Mouse (Mus musculus) kidney, adult 11 months (tissue): ENCODE results near the gene Myo10.

Source experiments
- DNase-seq: peaks from one replicate; pipeline ENCODE4 v3.0.0; 2022

Myo10 gene

DNA sequence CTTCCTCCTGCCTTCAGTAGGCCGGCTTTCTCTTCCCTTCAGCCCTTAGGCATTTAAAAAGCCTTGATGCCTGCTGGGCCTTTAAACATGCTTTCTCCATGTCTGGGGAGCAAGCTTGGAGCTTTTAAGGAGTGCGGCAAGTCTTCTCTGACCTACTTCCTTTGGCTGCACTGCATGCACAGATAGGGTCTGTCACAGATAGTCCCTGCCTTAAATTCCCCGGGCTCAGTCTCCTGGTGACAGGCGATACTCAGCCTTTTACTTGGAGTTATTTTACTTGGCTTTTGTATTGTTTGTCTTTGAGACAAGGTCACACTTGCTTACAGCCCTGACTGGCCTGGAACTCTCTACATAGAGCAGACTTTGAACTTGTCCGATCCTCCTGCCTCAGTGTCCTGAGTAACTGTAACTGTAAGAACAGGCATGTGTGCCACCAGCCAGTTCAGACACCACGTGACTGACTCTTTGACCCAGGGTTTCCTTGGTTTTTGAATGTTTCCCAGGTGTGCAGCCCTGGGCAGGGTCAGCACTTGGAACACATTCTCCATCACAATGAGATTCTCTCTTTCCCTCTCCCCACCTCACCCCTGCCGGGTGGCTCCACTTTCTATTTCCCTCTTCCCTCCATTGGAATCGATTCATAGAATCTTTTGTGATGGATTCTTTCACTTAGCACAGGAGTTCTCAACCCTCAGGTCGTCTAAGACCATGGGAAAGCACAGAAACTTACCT lies 147.4 kb downstream of the Myo10 start:
- peak; percentile 21 for DNase-seq

DNA sequence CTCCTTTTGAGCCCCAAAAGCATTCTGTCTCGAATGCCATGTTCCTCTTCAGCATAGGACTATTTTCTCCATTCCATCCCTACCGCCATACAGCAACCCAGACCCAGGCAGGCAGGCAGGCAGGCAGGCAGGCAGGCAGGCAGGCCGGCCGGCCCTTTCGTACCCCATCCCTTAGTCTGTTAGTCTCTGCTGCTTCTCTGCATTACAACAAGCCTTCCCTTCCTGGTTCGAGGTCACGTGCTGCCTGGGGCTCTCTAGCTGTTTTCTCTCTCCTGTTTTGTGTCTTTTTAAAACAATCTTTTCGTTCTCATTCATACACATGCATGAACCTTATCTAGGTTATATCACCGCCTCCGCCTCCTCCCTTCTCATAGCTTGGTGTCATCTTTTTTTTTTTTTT lies 149.5 kb downstream of the Myo10 start:
- DNase-seq, result no peak

DNA sequence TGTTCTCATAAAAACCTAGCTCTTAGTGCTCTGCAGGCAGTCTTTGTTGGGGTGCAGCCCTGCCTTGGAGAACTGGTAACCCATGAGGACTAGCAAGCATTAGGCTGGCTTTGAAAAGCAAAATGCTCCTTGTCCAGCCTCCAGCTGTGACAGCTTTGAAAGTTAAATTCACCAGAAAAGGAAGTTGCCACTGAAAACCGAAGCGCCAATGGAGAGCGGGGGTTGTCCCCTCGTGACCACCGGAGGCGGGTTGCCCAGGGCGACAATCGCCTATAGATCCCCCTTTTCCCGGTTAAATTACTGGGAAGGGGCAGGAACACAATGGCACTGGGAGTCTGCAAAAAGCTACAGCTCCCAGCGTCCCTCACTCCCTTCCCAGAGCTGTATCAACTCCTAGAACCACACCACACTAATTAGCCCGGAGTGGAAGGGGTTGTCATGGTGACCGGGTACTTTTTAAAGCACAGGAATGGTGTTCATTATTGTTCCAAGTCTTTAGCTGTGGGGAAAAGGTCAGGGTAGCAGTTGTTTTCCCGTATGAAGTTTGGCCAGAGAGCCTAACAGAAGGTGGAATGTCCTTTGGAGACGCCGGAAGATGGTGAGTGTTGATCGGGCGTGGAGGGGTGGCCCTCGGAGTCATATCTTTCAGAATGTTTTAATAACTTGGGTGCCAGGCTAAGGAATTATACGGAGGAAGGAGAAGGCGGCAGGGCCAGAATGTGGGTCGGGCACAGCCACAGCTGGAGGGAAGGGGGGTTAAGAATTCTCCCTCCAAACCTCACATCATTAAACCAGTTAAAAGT lies 151.6 kb downstream of the Myo10 start:
- DNase-seq, result peak; percentile 73

DNA sequence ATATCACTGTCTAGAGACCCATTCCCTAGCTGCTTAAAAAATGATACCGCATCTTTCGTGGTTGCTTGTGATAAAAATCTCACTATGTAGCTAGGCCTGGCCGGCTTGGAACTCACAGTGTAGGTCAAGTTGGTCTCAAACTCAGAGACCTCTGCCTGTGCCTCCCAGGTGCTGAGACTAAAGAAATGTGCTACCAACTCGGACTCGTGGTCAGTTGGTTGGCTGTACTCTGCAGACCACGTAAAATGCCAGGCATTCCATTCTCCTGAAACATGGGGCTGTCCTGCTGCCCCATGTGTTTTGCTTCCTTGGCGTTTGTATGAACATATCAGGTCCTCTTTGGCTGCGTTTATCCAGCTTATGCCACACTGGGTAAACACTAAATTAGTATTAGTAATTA lies 156.6 kb downstream of the Myo10 start:
- DNase-seq, result no peak

DNA sequence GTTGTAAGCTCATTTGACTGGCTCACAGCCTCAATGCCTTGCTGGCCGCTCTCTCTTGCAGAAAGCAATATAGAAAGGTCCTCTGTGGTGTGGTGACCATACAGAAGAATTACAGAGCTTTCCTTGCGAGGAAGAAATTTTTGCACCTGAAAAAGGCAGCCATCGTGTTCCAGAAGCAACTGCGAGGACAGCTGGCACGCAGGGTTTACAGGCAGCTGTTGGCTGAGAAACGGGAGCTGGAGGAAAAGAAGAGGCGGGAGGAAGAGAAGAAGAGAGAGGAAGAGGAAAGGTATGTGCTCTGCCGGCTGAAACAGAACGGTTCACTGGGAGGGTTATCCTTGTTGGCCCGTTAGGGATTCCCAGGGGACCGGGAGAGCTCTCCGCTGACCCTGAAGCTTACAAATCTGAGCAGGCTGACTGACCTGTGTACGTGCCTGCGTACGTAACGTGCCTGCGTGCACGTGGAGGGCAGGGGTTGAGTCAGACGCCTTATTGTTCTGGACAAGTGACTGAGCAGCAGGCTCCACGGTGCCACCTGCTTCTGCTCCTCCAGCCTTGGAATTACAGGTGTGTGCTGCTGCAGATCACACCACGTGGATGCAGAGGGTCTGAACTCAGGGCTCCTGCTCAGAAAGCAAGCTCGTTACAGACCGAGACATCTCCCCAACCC lies 157.3 kb downstream of the Myo10 start:
- no peak for DNase-seq

DNA sequence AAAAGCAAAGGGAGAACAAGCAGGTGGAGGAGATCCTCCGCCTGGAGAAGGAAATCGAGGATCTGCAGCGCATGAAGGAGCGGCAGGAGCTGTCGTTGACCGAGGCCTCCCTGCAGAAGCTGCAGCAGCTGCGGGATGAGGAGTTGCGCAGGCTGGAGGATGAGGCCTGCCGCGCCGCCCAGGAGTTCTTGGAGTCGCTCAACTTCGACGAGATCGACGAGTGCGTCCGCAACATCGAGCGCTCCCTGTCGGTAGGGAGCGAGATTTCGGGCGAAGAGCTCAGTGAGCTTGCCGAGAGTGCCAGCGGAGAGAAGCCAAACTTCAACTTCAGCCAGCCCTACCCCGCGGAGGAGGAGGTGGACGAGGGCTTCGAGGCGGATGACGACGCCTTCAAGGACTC lies 158.7 kb downstream of the Myo10 start:
- DNase-seq, result no peak

DNA sequence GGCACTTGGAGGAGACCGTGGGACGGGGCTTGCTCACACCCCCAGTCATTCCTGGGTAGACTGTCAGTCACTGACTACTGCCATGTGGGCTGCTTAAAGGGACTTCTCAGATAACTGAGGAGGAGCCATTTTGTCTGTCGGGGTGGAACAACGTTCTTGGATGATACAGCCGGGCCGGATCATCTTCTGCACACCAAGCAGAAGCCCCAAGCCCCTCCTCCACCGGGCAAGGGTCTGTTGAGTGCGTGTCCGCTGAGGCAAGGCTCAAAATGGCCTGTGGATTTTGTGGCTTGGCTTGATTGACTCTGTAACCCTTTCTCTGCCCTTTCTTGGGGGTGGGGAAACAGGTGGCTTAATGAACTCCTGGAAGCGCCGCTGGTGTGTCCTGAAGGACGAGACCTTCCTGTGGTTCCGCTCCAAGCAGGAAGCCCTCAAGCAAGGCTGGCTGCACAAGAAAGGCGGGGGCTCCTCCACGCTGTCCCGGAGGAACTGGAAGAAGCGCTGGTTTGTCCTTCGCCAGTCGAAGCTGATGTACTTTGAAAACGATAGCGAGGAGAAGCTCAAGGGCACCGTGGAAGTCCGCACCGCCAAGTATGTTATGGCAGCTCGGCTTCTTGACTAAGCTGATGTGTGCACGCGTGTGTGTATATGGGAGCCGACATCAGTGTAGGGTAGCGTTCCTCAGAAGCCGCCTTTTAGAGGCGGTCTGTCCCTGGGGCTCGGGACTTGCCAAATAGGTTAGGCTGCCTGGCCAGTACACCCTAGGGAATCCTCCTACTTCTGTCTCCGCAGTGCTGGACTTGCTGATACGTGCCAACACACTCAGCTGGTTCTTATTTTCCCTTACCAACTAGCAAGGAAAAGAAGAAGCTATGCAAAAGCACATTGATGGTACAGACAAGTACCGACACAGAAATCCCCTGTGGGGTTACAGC lies 163.4 kb downstream of the Myo10 start:
- DNase-seq, result no peak

DNA sequence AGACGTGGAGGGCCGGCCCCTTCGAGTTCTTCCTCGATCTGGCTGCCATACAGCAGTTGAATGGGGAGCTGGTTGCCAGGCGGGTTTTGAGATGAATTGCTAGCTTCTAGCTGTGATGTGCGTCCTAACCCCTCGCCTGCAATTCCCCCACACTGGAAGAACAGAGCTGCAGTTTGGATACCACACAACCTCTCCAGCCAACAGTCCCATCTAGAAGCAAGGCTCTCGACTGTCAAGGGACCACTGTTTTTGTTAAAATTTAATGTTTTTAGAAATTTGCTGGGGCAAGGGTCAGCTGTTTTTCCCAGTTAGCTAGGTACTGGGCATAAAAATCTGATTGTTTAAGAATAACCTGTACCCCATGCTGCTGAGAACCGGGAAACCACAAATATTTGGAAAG lies 165.1 kb downstream of the Myo10 start:
- no peak for DNase-seq

DNA sequence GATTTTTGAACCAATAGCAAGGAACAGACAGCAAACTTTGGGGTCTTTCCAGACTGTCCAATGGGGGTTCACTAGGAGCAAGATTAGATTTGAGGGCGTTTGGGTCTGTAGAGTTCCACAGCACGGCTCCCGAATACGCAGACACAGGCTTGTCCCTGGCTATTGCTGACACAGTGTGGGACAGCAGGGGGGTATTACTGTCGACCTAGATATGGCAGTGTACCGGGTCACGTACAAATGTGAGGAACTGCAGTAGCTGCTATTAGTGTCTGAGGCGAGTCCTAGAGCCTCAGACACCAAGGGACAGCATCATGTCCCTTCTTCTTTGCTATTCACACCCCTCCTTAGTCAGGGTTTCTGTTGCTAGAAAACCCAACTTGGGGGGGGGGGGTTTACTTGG lies 165.6 kb downstream of the Myo10 start:
- no peak for DNase-seq

DNA sequence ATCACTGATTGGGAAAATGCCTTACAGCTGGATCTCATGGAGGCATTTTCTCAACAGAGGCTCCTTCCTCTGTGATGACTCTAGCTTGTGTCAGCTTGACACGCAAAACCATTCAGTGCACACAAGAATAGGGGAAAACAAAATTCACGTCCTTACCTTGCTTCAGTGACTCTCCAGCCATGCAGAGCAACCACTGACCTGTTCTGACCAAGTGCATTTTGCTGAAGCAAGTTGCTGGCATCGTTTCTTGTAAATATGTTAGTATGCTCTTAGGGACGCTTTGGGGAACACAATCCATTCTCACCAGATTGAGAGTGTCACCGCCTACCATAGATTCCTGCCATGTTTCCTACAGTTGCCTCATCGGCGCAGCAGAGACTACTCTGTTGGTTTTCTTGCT lies 166.2 kb downstream of the Myo10 start:
- peak; percentile 40 for DNase-seq

DNA sequence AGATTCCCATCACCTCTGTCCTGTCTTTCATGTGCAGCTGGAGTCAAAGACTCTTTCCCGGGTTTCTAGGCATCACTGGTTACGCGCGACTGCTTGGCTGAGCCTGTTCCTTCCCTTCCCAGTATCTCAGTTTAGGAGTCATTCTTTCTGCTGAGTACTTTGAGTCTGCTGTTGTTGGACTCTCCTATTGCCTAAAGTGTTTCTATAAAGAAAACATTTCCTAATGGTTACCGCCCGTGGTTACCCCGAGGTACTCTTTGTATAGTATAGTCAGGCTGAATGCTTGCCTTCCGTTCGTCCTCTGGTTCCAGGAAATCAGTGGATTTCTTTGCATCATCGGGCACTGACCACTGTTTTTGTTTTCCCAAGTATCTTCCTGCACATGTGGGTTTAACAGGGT lies 166.9 kb downstream of the Myo10 start:
- no peak for DNase-seq

DNA sequence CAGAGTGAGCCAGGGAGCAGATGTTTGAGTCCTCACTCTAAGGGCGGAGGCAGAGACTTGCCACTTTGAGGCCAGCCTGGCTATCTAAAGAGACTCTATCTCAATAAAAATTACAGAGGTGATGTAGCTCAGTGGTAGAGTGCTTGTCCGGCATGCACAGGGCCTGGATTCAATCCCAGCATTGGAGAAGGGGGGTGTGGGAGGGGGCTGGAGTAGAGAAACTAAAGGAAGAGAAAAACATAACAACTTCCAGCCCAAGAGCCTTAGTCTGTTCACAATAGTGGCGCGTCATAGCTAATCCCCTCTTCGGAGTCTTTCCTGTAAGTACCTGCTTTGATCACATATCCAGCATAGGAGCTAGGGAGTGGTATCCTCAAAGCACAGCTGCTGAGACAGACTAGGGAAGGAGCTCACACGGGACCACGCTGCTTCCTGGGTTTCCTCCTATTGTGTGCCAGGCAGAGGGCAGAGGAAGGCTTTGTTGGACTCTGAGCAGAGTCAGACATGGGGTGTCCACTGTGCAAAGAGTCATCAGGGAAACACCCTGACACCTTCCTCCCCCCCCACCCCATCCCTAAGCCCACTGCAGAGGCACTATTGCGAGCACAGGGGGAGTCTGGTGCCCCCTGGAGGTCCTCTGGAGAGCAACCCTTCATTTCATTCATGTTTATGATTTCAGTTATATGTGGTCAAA lies 169.5 kb downstream of the Myo10 start:
- DNase-seq, result no peak

DNA sequence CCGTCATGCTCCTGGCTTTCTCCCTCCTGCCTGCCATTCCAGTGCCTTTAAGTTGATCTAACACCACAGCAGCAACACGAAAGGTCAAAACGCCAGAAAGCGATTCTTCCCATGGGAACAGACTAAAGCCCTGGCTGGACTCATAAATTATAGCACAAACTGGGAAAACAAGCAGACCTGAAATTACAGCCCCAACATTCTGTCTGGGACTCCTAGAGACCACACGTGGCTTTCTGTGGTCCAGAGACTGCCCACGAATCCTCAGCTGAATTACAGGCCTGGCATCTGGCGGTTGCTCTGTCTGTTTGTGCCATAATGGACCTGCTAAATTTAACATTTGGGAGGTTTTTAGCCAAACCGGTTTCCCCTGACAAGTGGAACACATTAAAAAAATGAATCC lies 171.8 kb downstream of the Myo10 start:
- no peak for DNase-seq

DNA sequence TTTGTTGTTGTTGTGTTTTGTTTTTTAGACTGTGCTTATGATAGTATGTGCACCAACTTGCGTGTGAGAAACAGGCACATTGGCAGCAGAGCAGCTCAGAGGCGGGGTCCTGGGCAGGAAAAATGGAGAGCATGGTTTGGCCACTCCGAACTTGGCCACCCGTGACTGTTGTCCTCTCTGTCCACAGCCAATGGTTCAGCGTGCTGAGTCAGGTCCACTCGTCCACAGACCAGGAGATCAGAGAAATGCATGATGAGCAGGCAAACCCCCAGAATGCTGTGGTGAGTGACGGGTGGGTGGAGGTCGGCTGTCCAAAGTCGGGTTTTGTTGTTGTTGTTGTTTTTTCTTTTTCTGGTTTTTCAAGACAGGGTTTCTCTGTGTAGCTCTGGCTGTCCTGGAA lies 173.2 kb downstream of the Myo10 start:
- DNase-seq, result no peak

DNA sequence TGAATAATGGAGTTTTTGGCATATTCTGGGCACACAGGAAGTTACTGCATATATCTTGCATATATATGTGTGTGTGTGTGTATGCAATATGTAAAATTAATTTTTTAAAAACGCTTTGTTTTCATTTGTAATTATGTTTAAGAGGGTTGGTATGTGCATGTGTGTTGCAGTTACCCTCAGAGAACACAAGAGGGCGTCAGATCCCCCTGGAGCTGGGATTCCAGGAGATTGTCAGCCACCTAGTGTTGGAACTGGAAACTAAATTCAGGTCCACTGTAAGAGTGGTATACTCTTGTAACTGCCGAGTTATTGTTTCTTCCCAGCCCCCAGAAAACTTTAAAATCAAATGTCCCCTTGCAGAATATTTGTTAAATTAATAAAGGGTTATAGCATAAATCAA lies 174.0 kb downstream of the Myo10 start:
- no peak for DNase-seq

DNA sequence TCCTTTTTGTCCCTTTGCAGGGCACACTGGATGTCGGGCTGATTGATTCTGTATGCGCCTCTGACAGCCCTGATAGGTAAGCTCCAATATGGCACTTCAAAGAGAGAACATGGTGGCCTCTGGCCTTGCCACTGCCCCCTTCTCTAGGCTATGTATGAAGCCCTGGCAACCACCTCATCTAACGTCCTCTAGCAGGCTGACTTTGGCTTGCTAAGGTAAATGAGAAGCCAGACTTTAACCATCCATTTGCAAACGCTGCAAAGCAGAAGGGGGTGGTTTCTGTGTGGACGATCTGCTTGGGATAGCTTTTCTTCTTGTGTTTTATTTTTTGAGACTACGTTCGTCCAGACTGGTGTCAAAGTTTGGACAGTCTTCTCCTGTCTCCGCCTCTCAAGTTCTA lies 174.9 kb downstream of the Myo10 start:
- DNase-seq, result peak; percentile 54

DNA sequence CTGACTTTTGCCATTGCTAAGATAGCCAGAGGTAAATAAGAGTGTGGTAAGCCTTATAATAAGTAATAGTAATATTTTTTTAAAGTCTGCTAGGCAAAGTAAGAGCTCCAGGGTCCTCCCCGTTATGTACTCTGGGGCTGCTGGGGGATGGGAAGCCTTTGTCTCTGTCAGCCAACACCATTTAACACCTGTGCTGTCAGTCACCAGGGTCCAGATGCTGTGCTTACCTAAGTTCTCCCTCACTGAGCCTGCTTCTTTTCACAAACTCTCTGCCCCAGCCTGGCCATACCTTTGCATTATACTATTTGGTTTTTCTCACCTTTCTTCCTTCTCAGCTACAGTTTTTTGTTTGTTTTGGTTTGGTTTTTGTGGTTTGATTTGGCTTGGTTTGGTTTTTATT lies 175.6 kb downstream of the Myo10 start:
- no peak for DNase-seq

DNA sequence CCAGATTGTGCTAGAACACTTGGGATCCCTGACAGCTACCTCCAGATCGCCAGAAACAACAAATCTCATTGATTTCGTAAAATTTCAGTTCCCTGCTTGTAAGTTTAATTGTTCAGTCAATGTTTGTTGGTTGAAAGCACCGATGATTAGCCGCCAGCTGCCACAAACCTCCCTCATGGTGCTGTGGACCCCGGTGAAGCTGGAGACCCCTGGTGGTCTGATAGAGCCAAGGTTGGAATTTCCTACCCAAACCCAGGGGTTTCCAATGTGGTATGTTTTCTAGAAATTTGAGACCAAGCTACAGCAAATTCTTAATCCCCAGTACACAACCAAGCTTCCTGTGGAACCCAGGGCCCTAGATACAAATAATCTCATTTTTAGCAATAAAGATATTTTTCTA lies 179.4 kb downstream of the Myo10 start:
- DNase-seq, result no peak

DNA sequence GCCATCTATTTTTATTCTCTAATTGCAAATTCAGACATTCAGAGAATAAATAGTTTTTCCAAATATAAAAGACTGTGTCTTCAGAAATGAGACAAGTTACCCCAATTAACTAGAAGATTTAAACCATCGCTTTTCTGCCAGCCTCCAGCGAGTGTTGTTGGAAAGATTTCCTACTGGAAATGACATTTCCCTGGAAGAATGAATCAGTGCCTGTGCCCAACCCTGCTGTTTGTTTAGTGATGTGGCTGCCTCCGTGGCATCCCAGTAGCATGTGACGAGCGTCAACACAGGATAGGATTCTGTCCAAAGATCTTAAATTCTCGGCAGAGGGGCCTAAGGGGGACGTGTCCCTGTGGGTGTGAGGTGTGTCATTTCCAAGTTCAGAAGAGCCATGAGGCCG lies 179.9 kb downstream of the Myo10 start:
- no peak for DNase-seq

DNA sequence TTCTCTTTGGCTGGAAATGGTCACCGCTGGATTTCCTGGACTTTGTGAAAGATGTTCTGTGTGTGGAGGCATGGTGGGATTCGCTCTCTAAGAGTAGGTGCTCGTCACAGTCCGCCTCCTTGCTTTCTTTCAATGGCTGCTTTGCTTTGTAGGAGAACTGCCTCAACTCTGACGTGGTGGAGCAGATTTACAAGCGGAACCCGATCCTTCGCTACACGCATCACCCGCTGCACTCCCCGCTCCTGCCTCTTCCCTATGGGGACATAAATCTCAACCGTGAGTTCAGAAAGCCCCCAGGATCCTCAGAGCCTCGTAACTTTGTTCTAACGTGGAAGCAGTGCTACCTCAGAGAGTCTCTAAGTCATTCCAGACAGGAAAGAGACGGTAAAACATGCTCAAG lies 180.8 kb downstream of the Myo10 start:
- DNase-seq, result no peak

DNA sequence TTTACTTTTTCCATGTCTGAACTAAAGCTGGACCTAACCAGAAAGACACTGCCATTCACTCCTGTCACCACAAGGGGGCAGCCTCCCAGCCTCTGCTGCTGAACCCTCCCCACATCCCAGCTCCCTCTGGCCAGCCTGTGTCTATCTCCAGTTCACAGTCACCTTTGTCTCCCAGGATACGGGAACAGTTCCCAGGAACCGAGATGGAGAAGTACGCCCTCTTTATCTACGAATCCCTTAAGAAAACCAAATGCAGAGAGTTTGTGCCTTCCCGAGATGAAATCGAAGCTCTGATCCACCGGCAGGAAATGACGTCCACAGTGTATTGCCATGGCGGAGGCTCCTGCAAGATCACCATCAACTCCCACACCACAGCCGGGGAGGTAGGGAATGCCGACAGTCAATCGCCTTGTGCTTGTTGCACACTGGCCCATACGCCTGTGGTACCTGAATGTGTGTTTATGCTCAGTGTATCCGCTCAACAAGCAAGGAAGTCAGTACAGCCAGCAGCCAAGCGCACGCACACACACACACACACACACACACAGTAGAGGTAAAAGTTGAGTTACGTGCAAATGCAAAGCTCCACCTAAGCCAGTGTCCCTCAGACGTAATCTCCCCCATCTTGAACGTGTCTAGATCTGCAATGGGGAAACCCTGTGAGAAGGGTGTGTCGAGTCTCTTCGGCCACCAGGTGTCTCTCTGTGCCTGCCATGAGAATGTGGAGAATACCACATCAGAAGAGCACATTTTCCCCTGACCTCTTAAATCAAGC lies 183.2 kb downstream of the Myo10 start:
- DNase-seq, result peak; percentile 59

DNA sequence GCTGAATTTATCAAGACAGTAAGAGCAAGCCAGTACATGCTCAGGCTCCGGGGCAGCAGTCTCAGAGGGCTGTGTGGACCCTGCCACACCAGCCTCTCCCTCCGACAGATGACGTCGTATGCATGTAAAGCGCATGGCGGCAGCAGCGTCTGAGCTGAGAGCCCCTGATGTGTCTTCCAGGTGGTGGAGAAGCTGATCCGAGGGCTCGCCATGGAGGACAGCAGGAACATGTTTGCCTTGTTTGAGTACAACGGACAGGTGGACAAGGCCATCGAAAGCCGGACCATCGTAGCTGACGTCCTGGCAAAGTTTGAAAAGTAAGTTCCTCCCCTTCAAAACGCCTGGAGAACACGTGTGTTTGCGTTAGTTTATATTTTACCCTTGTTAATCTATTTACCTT lies 184.0 kb downstream of the Myo10 start:
- DNase-seq, result no peak
